Mouse (Mus musculus) forebrain, embryonic 15.5 days (tissue): ENCODE data around the gene Rab34. TPM values are rescaled to one million over a fixed set of nuclear protein-coding genes. Genes with fewer than 3 reads are reported as not detected.

Source experiments
- ATAC-seq: fragments of 200-750 bp; cut with Nextera tagmentation; replicated peaks from 2 replicates; pipeline ENCODE4 v1.8.0; 2017; ENCODE audit warnings: mild to moderate bottlenecking, moderate TSS enrichment, moderate library complexity
- H3K27ac ChIP-seq: fragments of 300-500 bp; sonication (generic); replicated peaks from 2 replicates; pipeline ENCODE4 v1.5.1; 2015; ENCODE audit warnings: mild to moderate bottlenecking, inconsistent platforms
- H3K27me3 ChIP-seq: fragments of 300-500 bp; sonication (generic); 2 replicates; pipeline ENCODE4 v1.6.1; 2015; ENCODE audit warnings: inconsistent platforms
- H3K36me3 ChIP-seq: fragments of 300-500 bp; sonication (generic); 2 replicates; pipeline ENCODE4 v1.6.1; 2015; ENCODE audit warnings: mild to moderate bottlenecking, inconsistent platforms
- H3K4me1 ChIP-seq: fragments of 300-500 bp; sonication (generic); 2 replicates; pipeline ENCODE4 v1.6.1; 2015; ENCODE audit warnings: inconsistent platforms
- H3K4me2 ChIP-seq: fragments of 300-500 bp; sonication (generic); replicated peaks from 2 replicates; pipeline ENCODE4 v1.6.1; 2015; ENCODE audit warnings: mild to moderate bottlenecking, inconsistent platforms
- H3K4me3 ChIP-seq: fragments of 300-500 bp; sonication (generic); 2 replicates; pipeline ENCODE4 v1.5.1; 2015; ENCODE audit warnings: mild to moderate bottlenecking, inconsistent platforms
- H3K9ac ChIP-seq: fragments of 300-500 bp; sonication (generic); replicated peaks from 2 replicates; pipeline ENCODE4 v1.6.1; 2015; ENCODE audit warnings: mild to moderate bottlenecking, inconsistent platforms
- H3K9me3 ChIP-seq: fragments of 300-500 bp; sonication (generic); 2 replicates; pipeline ENCODE4 v1.6.1; 2016; ENCODE audit warnings: inconsistent platforms
- WGBS: fragments of 180-500 bp; shearing (Covaris S2); methylation state at CpG from one replicate; pipeline ENCODE4 v1.1.7; 2015; ENCODE audit warnings: mixed read lengths; 5-methylcytosine and 5-hydroxymethylcytosine counted together
- polyA plus RNA-seq: library from polyadenylated mRNA; unstranded; fragments of >200 nt; fragmentation: Nextera tagmentation; extraction: Ambion mirVana; gene quantifications from 2 replicates; pipeline ENCODE4 v1.2.1, GENCODE M21; 2015

The Rab34 gene
- polyA plus RNA-seq, 1 experiment from 2014 or later, result 56.3 TPM

GRCm38 (mm10) chr11:78166640-78167039, 21.6 kb upstream of the Rab34 start:
- Histone ChIP-seq H3K27ac (no peak overlapping the region), H3K9me3 (no peaks in the 10 kb centered on the region), H3K4me3 (no peak overlapping the region), H3K4me2 (no peak overlapping the region), H3K4me1 (peaks cover 30% of the 10 kb centered on the region), H3K36me3 (no peaks in the 10 kb centered on the region), H3K27me3 (no peaks in the 10 kb centered on the region), H3K9ac (no peak overlapping the region)
- WGBS, result 76% methylated on average over 6 of the region's 6 CpGs
- ATAC-seq, result no peak

DNA sequence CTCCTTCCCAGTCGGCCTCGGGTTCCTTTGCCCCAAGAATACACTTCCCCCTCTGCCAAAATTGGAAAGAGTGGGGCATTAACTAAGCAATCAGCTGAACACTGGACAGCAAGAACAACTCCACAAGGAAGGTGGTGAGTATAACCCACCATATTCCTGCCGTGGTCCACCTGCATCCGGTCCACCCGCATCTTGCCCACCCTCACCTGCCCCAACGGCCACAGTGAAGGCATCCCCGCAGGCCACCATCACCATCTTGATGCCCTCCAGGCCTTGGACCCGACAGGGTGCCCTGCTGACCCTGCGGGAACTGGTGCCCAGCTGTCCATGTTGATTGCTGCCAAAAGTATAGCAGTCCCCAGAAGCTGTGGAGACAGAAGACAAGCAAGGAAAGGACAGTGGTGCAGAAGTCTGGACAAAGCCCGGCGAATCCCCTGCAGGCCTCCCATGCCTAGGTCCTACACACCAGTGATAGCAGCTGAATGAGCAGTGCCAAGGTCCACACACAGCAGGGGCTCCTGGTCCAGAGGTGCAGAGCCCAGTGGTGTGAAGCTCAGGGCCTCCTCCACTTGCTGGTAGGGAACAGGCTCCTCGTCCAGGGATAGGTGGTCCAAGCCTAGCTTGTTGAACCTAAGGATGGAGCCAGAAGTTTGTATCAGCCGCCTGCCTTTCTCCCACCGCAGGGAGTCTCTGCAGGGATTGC, 20.8 kb upstream of the Rab34 start:
- Histone ChIP-seq H3K4me3 (no peak overlapping the region), H3K4me2 (no peak overlapping the region), H3K27ac (no peak overlapping the region), H3K4me1 (peaks cover 24% of the 10 kb centered on the region), H3K9ac (no peak overlapping the region), H3K9me3 (no peaks in the 10 kb centered on the region), H3K27me3 (no peaks in the 10 kb centered on the region), H3K36me3 (no peaks in the 10 kb centered on the region)
- 88% methylated on average over 14 of the region's 14 CpGs for WGBS
- ATAC-seq, result no peak

DNA sequence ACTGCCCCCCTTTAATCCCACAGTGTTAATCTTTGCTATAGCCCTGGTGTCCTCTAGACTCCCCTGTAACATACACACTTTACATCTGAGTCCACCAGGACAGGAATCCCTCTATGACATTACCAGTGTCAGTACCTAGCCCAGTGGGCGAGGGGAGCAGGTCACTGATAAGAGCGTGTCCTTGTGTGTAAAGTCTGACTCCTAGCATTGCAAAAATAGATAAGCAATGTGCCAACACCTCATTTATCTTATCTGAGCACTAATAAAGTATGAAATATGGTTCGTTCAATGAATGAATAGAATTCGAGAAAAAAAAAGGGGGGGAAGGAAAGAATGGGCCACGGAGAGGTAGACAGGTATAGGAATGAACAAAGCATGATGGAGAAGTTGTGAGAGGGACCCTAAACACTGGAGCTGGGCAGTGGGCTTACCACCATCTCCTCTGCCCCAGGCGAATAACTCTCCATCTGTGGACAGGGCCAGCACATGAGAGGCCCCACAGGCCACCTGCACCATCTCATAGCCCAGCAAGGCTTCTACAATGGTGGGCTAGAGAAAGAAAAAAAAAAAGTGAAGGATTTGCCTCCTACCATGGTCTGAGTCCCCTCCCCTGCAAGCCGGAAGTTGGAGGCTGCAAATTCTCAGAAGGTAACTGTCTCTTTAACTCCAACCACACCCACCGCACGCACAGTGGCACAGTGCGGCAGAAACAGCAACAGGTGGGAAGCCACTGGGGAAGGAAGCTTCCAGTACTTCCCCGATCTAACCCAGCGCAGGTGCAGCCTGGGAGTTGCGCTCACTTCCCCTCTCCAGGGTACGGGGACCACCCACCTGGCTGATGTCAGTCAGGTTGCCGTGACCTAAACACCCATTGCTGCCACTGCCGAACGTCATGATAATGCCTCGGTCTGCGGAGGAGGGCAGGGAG, 19.4 kb upstream of the Rab34 start:
- 55% methylated on average over 19 of the region's 19 CpGs for WGBS
- no peak overlapping the region for H3K4me3 ChIP-seq
- H3K9ac ChIP-seq, result no peak overlapping the region
- H3K4me1 ChIP-seq, result peaks cover 10% of the 10 kb centered on the region
- no peak overlapping the region for H3K4me2 ChIP-seq
- H3K27ac ChIP-seq, result no peak overlapping the region
- no peaks in the 10 kb centered on the region for H3K27me3 ChIP-seq
- no peaks in the 10 kb centered on the region for H3K9me3 ChIP-seq
- H3K36me3 ChIP-seq, result no peaks in the 10 kb centered on the region
- no peak for ATAC-seq

DNA sequence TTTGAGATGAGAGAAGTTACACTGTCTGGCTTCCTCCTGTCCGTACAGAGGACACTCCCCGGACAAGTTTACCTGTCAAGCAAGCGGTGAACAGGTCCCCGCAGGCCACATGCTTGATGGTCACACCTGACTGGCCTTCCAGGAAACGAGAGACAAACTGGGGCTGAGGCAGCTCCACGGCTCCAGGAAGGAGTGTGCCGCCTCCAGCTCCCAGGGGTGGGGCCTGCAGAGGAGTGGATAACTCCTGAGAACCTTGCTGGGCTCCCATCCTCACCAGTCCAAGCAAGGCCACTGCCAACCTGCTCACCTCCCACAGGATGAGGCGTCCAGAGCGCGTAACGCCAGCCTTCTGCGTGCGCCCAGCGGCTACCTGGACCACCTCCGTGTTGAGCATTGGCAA, 17.9 kb upstream of the Rab34 start:
- H3K27ac ChIP-seq, result no peak overlapping the region
- ATAC-seq, result no peak
- 93% methylated on average over 15 of the region's 15 CpGs for WGBS
- no peaks in the 10 kb centered on the region for H3K27me3 ChIP-seq
- no peaks in the 10 kb centered on the region for H3K9me3 ChIP-seq
- peaks cover 8% of the 10 kb centered on the region for H3K4me1 ChIP-seq
- H3K36me3 ChIP-seq, result no peaks in the 10 kb centered on the region
- no peak overlapping the region for H3K4me3 ChIP-seq
- no peak overlapping the region for H3K4me2 ChIP-seq
- no peak overlapping the region for H3K9ac ChIP-seq

DNA sequence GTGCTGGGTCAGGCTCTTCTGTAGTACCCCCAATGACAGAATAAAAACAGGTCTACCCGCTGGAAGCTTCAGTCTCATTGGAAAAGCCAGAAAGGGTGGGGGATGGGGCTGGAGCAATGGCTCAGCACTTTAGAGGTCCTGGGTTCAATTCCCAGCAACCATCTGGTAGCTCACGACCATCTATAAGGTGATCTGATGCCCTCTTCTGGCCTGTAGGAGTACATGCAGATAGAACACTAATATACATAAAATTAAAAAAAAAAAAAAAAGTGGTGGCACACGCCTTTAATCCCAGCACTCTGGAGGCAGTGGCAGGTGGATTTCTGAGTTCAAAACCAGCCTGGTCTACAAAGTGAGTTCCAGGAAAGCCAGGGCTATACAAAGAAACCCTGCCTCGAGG, 16.9 kb upstream of the Rab34 start:
- Histone ChIP-seq H3K27me3 (no peaks in the 10 kb centered on the region), H3K9ac (no peak overlapping the region), H3K4me2 (no peak overlapping the region), H3K36me3 (no peaks in the 10 kb centered on the region), H3K4me3 (no peak overlapping the region), H3K27ac (no peak overlapping the region), H3K9me3 (no peaks in the 10 kb centered on the region), H3K4me1 (peaks cover 5% of the 10 kb centered on the region; the same call in 1 of the 2 replicates)
- ATAC-seq, result no peak
- 66% methylated on average over 4 of the region's 4 CpGs for WGBS

DNA sequence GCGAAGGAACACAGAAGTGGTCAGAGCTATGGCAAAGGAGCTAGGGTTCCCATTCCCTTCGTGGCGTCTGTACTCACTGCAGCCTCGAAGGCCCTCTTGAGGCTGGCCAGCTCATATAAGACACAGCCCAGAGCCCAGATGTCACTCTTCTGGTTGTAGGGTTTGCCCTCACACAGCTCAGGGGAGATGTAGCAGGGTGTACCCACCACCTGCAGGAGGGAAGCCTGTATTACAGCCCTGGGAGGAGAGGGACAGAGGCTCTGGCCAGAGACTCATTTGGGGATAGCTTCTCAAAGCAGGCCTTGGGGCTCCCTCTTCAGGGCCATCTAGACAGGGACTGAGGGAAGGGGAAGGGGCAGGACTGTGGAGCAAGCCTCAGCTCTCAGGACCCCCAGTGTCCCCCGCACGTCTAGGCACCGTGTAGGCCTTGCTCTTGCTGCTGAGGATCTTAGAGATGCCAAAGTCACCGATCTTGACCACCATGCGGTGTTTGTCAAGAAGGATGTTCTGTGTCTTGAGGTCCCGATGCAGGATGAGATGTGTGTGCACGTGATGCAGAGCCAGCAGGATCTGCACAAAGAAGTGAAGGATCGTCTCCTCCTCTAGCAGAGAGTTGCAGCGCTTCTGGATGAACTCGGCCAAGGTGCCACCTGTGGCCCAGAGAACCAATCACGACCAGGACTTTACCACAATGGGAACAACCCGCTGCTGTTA, 16.0 kb upstream of the Rab34 start:
- no peak overlapping the region for H3K9ac ChIP-seq
- no peak overlapping the region for H3K4me2 ChIP-seq
- WGBS, result 82% methylated on average over 16 of the region's 16 CpGs
- no peaks in the 10 kb centered on the region for H3K27me3 ChIP-seq
- no peak overlapping the region for H3K4me3 ChIP-seq
- no peaks in the 10 kb centered on the region for H3K36me3 ChIP-seq
- no peak overlapping the region for H3K27ac ChIP-seq
- H3K4me1 ChIP-seq, result peaks cover 12% of the 10 kb centered on the region
- no peak for ATAC-seq
- no peaks in the 10 kb centered on the region for H3K9me3 ChIP-seq

GRCm38 (mm10) chr11:78172748-78173383, 15.4 kb upstream of the Rab34 start:
- WGBS, result 86% methylated on average over 19 of the region's 19 CpGs
- ATAC-seq, result no peak
- no peaks in the 10 kb centered on the region for H3K36me3 ChIP-seq
- peaks cover 19% of the 10 kb centered on the region for H3K4me1 ChIP-seq
- no peak overlapping the region for H3K27ac ChIP-seq
- no peaks in the 10 kb centered on the region for H3K27me3 ChIP-seq
- H3K4me2 ChIP-seq, result no peak overlapping the region
- H3K9me3 ChIP-seq, result no peaks in the 10 kb centered on the region
- no peak overlapping the region for H3K9ac ChIP-seq
- H3K4me3 ChIP-seq, result no peak overlapping the region

DNA sequence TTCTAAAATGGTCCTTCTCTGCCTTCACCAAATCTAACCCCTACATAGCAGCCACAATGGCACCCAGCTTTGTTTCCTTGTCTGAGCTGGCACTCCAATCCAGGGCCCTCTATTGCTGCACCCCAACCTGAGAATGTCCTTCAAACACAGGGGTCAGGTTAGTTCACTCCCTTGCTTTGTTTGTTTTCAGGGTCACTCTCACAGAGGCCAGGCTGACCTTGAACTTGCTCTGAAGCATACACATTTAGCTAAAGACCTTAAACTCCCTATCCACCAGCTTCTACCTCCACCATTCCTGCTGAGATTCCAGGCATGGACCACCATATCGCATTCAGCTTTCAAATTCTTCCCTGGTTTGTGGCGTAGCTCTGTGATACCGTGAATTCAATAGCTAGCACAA, 13.7 kb upstream of the Rab34 start:
- WGBS, result 93% methylated on average over 3 of the region's 3 CpGs
- Histone ChIP-seq H3K27ac (no peak overlapping the region), H3K4me3 (no peak overlapping the region), H3K27me3 (no peaks in the 10 kb centered on the region), H3K9ac (no peak overlapping the region), H3K36me3 (peaks cover 2% of the 10 kb centered on the region; the same call in 1 of the 2 replicates), H3K4me2 (no peak overlapping the region), H3K9me3 (no peaks in the 10 kb centered on the region), H3K4me1 (peaks cover 35% of the 10 kb centered on the region)
- ATAC-seq, result no peak

GRCm38 (mm10) chr11:78175771-78176401, 12.3 kb upstream of the Rab34 start:
- no peaks in the 10 kb centered on the region for H3K27me3 ChIP-seq
- 4% methylated on average over 9 of the region's 10 CpGs for WGBS

GRCm38 (mm10) chr11:78176402-78176862, 11.8 kb upstream of the Rab34 start, which contains the start of the genes Nek8 and Tlcd1:
Gene Nek8, minus strand, starts transcription at chr11:78176675.
Gene Tlcd1, plus strand, starts transcription at chr11:78176711.
- H3K4me3 ChIP-seq, result peak within 1 kb of the TSS; percentile 67
- no peaks in the 10 kb centered on the region for H3K9me3 ChIP-seq
- H3K27ac ChIP-seq, result peak within 1 kb of the TSS; percentile 72
- peaks cover 47% of the 10 kb centered on the region for H3K4me1 ChIP-seq
- H3K27me3 ChIP-seq, result no peaks in the 10 kb centered on the region
- peak within 1 kb of the TSS; percentile 73 for H3K4me2 ChIP-seq
- ATAC-seq, result peak; percentile 55
- peaks cover 21% of the 10 kb centered on the region for H3K36me3 ChIP-seq
- WGBS, result under 1% methylated on average over 32 of the region's 32 CpGs
- H3K9ac ChIP-seq, result peak within 1 kb of the TSS; percentile 47

More at GRCm38 (mm10) chr11:78175771-78176401, 12.3 kb upstream of the Rab34 start:
- ATAC-seq, result no peak
- peaks cover 16% of the 10 kb centered on the region for H3K36me3 ChIP-seq
- H3K4me1 ChIP-seq, result peaks cover 46% of the 10 kb centered on the region
- peak overlapping the region; percentile 67 for H3K4me3 ChIP-seq
- H3K4me2 ChIP-seq, result peak overlapping the region; percentile 73
- peak overlapping the region; percentile 47 for H3K9ac ChIP-seq
- H3K9me3 ChIP-seq, result no peaks in the 10 kb centered on the region
- peak overlapping the region; percentile 72 for H3K27ac ChIP-seq

- ATAC-seq, result no peak
- peaks cover 52% of the 10 kb centered on the region for H3K4me1 ChIP-seq
- H3K4me2 ChIP-seq, result peak overlapping the region; percentile 73
- peak overlapping the region; percentile 47; the same call in 1 of the 2 replicates for H3K9ac ChIP-seq
- no peaks in the 10 kb centered on the region for H3K27me3 ChIP-seq
- H3K36me3 ChIP-seq, result peaks cover 26% of the 10 kb centered on the region
- peak overlapping the region; percentile 67 for H3K4me3 ChIP-seq
- H3K9me3 ChIP-seq, result no peaks in the 10 kb centered on the region
- 0 out of 2 replicates have a peak overlapping the region, but pooled peaks have one; percentile 72 for H3K27ac ChIP-seq
- 1% methylated on average over 23 of the region's 23 CpGs for WGBS
Observed at GRCm38 (mm10) chr11:78176905-78177331, 11.3 kb upstream of the Rab34 start.
